Mouse (Mus musculus): ENCODE measurements around the gene Tcea2. TPM values are rescaled to one million over a fixed set of nuclear protein-coding genes. Genes with fewer than 3 reads are reported as not detected.
A peak's percentile ranks its signal among the peaks of the same experiment; 100 is the strongest.

The Tcea2 gene
- 10 to 100 TPM; 23.6 to 24.3 TPM for total RNA-seq (2021)
- long read RNA-seq, experiment 1, partial matches to known transcripts: 0 of 4 reads
- long read RNA-seq, experiment 1, other reads (novel, unspliced or antisense): 3 of 4 reads
- long read RNA-seq, experiment 2, partial matches to known transcripts: 0 of 10 reads
- long read RNA-seq, experiment 2, other reads (novel, unspliced or antisense): 6 of 10 reads

DNA sequence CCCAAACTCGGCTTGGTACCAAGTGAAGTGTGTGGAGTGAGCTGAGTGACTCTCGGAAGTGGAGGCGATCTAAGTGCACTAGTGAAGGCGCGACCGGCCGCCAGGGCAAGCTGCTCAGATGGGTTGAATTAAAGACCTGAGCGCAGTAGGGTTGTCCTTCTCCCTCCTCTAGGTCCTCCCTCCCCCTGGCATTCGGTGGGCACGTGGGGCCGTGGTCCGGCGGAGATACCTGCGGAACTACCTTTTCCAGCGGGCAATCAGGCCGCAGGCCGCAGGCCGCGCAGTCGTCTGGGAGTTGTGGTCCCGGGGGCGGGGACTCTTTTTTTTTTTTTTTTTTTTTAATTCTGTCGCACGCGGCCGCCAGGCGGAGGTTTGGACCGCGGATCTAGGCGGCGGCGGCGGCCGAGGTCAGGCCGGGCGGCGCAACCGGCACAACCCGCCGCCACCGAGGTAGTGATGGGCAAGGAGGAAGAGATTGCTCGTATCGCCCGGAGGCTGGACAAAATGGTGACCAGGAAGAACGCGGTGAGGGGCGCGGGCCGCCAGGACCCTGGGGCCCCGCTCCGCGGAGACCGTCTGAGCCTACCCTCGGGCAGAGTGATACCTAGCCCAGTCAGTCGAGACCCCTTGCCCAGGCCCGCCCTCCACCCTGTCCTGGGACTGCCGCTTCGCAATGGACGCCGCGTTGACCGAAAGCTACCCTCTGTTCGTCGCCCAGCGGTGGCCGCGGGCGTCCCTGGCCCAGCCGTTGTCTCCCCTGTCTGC, at the start of gene Tcea2:
Tcea2 (plus strand) TSS at position 360 of the 765 bp plus-strand sequence.
- peak; percentile 54 to 56 for DNase-seq (ENCODE audit: low spot score in 2 of 2)

DNA sequence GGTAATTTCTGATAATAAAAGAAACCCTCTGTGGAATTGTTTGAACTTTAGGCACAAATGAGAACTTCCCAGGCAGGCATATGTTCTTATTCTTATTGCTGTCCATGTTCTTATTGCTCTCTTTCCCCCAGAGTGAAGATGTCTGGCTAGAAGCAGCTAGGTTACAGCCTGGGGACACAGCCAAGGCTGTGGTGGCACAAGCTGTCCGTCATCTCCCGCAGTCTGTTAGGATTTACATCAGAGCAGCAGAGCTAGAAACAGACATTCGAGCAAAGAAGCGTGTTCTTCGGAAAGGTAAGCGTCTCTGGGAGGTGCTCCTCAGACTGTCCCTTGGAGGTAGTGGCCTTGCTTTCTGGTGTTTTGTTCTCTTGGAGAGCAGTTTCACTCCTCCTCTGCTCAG, 47.5 kb upstream of the Tcea2 start:
- DNase-seq (ENCODE audit: low spot score in 2 of 2): no peak

DNA sequence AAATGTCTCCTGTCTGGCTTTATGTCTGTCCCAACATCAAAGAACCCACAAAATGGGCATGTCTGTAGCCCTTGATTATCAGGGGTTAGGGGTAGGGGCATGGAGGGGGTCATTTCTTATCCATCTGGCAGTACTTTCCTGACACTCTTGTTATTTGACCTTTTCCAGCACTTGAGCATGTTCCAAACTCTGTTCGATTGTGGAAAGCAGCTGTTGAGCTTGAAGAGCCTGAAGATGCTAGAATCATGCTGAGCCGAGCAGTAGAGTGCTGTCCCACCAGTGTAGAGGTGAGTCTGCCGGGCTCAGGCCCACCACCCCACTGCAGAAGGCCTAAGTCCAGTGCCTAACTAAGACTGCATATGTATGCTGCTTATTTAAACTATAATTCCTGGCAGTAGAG, 44.2 kb upstream of the Tcea2 start:
- DNase-seq (ENCODE audit: low spot score in 2 of 2): no peak

DNA sequence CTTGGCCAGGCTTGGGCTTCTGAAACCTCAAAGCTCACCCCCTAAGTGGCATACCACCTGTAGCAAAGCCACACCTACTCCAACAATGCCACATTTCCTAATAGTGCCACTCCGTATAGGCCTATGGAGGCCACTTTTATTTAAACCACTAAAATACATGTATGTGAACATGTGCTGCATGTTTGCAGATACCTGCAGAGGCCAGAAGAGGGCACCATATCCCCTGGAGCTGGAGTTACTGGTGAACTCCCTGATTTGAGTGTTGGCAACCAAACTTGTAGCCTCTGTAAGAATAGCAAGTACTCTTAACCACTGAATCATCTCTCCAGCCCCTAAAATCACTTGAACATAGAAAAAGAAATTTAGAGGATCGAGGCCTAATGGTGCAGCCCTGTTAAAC, 35.7 kb upstream of the Tcea2 start:
- no peak for DNase-seq (ENCODE audit: low spot score in 2 of 2)

DNA sequence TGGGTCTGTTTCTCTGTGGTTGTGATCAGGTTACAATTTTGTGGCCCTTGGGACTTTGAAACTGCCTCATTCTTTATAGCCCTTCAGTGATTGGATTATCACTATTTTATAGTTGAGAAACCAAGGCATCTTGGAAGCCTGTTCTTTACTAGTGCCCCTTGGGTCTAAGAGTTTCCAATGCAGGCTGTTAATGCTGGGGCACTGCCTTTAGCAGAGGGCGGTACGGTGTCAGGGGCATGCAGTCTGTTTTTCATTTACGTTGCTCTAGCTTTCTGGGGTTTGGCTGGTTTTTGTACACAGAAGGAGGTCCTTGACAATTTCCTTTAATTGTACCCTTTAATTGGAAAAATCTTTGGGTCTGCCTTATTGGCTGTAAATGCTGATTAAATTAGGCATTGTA, 34.4 kb upstream of the Tcea2 start:
- no peak for DNase-seq (ENCODE audit: low spot score in 2 of 2)

DNA sequence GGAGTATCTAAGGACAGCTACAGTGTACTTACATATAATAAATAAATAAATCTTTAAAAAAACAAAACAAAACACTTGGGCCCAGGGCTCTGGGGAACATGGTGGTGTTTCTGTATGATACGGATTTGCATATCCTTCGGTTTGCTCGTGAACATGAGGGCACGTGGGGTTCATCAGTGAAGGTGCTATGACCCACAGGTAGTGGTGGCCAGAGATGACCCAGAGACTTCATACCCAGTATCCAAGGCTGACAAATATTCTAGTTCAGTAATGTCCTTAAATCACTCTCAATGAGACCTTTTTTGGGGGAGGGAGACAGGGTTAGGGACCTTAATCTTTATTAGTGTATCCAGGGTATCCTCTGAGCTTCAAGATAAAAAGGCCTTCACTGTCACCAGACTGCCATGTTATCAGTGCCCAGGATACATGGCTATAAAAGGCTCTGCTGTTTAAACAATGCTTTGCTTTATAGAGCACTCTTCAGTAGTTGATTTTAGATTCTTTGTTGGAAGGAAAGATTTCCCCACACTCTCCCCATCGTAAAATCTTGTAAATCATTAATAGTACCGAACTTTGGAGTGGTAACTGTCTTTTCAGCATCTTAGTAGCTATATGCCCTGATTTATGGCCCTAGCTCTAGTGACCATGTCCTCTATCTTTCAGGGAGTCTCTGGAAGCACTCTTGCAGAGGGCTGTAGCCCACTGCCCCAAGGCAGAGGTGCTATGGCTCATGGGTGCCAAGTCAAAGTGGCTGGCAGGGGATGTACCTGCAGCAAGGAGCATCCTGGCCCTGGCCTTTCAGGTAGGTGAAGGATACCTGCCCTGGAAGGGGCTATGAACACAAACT, 33.3 kb upstream of the Tcea2 start:
- DNase-seq (ENCODE audit: low spot score in 2 of 2): no peak

DNA sequence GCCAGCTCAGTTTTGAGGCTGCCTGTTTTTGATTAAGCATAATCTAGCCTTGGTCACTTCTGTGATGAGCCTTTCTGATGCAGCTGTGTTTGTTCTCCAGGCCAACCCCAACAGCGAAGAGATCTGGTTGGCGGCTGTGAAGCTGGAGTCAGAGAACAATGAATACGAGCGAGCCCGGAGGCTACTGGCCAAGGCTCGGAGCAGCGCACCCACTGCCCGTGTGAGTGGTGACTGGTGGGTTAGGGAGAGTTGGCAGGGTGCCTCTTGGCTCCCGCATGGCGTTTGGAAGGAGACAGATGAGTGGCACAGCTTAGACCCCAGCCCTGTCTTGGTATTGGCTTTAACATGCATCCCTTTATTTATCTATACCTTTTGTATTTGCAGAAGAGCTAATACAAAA, 31.2 kb upstream of the Tcea2 start:
- no peak for DNase-seq (ENCODE audit: low spot score in 2 of 2)

DNA sequence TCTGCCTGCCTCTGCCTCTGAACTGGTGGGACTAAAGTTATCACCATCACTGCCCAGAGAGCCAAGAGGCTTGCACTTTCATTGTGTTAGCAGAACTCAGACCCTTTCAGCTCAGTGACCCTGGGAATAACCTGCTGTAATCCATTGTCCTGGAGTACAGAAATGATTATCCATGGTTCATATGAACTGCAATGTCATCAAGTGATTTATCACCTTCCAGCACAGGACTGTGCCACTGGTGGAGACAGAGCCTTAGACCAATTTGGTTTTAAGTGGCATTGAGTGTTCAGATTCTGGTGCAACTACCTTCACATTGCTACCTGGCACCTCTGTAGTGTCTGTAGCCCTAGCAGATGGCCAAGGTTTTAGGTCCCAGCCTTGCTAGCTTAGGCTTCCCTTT, 27.0 kb upstream of the Tcea2 start:
- DNase-seq (ENCODE audit: low spot score in 2 of 2): no peak

DNA sequence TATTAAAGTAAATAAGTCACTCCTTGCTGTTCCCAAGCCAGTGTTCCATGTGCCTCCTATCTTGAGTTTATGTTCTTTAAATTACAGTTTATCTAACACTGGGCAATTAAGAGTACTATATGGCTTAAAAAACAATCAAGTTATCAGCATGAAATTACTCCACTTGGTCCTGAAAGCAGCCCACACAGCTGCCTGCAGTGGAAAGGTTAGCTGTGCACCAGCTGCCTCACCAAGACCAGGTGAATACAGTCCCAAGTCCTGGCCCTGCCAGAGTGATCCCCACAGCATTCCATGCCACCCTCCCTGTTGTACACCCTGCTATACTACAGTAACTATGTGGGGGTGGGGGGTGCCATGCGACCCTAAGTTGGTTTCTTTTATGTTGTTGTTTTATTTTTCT, 26.6 kb upstream of the Tcea2 start:
- no peak for DNase-seq (ENCODE audit: low spot score in 2 of 2)

DNA sequence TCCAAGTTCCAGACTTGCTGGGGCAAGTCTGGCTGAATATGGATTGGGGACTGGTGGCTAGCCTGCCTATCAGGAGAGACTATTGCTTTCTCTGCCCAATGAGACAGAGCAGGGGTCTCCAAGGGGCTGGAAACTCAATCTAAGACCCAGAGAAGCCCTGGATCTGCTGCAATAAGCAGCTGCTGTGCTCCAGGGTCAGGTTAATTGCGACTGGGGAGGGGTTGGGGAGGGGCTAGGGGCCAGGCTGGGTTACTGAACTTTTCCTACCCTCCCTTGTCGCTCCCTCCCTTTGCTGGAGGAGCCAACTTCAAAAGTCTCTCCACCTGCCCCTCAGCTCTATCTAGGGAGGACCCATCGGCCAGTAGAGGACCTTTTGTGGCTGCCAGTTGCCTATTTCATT, 23.4 kb upstream of the Tcea2 start, which contains the start of gene Gm29797:
Gm29797 (plus strand) TSS at position 301 of the 400 bp plus-strand sequence.
- DNase-seq (ENCODE audit: low spot score in 2 of 2): no peak

DNA sequence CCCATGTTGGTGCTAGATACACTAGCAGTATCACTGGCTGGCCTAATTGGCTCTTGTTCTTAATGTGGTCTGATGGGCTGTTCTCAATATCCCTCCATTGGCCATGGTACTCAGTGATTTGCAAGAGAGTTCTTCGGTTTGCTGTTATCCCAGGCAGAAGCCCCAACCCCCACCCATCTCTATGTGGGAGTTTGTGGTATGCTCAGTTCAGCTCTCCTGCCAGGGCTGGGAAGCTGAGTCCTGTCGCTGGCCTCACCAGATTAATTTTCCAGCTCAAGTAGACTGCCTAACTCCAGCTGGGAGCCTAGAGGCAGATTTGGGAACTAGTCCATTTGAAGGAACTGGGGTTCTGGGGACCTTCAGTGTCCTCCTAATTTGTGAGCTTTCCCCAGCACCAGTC, 22.7 kb upstream of the Tcea2 start:
- no peak for DNase-seq (ENCODE audit: low spot score in 2 of 2)

DNA sequence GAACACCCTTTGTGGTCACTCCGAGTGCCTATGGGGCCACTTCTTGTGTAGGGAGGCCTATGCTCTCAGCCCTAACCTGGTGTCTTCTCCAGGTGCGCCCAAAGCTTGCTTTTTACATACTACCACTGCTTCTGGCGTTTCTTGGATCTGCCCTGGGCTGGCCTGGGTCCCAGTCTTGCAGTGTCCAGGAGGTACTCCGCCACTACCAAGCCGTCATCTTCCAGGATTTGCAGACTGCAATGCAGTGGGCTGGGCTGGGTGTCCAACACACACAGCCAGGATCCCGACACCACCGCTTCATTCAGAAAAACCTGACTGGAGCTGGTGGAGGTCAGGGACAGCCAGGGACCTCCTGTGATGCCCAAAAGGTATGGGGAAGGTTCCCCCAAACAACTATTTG, 21.6 kb upstream of the Tcea2 start:
- DNase-seq (ENCODE audit: low spot score in 2 of 2): no peak

DNA sequence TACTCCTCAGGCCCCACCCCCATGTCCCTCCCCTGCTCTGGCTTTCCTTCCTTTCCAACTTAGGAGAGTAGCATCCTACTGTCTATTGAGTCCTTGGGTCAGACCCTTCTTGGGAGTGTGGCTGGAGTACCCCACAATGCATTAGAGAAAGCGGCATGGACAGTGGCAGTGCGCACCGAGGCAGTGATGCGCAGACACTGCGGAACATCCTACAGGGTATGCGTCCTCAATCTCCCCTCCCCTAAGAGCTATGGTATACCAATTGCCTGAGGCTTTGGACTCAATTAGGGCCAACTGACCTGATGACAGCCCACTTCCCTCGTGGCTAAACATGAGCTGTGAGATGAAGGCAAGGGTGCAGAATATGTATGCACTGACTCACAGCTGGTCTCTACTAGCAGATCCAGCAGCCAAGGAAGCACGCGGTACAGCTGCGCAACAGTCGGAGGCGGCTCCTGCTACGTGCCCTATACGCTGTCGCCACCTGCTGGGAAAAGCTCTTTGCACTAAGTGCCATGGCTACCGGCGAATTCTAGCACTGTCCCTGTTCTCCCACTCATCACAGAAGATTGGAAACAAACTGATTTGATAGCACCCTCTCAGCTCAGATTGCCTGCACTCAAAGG, 21.1 kb upstream of the Tcea2 start:
- DNase-seq (ENCODE audit: low spot score in 2 of 2): no peak

DNA sequence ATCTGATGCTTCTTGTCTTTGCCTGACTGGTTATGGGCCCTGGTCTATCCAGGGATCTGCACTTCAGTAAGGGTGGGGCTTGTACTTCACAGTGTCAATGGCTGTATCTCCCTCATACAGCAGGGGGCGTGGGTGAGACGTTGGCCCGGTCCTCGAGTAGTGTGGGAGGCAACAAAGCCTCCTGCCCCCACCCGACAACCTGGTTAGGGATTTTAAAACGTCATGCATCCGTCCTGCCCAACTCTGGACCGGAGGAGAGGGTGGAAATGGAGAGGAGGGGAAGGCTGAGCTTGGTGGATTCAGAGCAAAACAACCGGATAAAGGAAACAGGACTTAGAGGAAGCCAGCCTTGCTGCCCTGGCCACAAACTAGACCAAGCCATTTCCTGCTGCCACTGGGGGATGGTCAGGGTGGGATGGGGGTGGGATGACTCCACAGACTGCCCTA, 20.5 kb upstream of the Tcea2 start:
- peak; percentile 39 to 73 for DNase-seq (ENCODE audit: low spot score in 2 of 2)

DNA sequence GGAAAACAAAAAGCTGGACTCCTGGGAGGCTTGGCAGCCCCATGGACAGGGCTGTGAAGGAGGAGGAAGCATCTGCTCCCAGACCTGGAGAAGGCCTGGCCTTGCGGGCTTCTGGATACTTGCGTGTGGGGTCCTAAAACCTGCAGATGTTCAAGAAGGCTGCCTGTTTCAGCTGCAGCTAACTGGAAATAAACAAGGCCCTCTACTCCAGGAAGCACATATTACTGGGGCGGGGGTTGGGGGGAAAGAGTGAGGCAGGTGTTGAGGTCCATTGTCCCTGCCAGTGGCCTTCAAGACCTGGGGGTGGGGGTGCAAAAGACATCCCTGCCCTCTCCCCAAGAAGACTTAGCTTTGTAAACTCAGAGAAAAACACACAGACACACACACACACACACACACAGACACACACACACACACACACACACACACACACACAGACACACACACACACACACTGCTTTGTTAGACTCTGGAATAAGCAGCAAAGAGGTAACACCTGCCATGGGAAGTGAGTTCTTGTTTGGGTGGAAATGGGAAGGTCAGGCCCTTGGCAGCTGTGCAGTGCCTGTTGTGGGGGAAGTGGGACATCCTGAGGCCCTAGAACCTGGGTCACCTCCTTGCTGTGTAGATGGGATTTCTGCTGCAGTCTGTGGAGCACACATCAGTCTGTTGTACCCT, 17.4 kb upstream of the Tcea2 start:
- DNase-seq (ENCODE audit: low spot score in 2 of 2): no peak

DNA sequence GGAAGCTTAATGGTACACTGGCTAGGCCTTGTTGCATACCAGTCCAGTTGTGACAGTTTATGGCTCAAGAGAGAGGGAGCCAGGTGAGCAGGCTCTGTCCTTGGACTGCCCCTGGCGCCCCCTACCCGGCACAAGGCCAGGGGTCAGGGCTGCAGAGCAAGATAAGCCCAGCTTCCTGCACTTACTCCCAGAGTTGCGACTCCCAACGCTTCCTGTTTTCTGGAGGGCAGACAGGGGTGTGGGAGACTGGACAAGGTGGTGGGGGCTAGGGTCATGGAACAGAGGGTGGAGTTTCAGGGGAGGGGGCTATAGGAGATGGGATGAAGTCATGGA, 16.8 kb upstream of the Tcea2 start:
- DNase-seq (ENCODE audit: low spot score in 2 of 2): no peak

DNA sequence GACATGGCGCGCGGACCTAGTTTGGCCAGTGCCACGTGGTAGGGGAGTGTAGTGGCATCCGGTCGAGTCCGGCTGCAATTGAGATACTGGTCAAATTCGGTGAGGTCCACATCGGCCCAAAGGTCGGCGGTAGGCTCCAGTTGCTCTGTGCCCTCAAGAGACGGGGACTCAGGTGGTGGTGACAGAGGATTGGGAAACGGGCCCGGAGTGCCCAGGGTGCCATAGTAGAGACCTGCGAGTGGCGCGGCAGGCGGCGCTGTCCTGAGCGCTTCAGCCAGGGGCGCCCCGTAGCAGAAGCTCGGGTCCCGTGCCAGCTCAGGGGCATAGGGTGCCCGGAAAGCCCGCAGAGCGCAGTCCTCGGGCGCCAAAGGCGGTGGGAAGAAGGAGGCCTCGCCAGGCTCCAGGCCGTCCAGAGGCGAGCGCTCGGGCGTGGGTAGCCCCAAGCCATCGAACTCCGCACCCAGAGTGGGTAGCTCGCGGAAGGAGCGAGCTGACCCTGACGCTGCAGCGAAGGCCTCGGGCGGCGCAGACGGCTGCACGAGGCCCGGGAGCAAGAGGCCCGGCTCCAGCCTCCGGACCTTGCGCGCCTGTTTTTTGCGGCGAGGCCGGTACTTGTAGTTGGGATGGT, 9.7 kb upstream of the Tcea2 start:
- DNase-seq (ENCODE audit: low spot score in 2 of 2): no peak

DNA sequence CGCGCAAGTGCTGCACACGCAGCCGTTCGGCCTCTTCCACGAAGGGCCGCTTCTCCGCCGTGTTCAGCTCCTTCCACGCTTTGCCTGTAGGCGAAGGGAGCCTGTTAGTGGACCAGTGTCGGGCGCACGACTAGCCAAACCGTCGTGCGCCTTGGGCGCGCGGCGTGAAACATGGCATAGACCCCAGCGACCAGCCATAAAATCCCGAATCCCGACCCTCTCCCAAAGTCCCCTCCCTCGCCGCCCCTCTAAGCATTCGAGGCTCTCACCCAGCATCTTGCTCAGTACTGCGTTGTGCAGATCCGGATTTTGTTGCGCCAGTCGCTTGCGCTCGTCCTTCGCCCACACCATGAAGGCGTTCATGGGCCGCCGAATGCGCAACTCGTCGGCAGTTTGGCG, 9.2 kb upstream of the Tcea2 start:
- no peak for DNase-seq (ENCODE audit: low spot score in 2 of 2)

DNA sequence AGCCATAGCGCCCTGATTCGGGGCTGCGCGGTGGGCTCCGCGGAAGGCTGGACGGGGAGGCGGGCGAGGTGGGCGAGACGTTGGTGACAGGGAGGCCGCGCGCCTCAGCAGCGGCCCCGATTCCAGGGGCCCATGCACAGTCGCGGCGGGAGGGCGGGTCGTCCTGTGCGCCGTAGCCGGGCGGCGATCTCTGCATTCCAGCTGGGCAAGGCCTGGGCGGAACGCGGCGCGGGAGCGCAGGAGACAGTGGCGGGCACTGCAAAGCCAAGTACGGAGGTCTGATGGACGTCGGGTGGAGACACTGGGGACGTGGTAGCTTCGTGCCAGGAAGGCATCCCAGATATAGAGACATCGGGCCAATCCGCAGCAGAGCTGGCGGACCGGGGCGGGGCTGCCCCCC, 8.8 kb upstream of the Tcea2 start, which contains the start of gene Sox18:
Sox18 (minus strand) TSS at position 315 of the 400 bp plus-strand sequence.
- DNase-seq (ENCODE audit: low spot score in 2 of 2): no peak

DNA sequence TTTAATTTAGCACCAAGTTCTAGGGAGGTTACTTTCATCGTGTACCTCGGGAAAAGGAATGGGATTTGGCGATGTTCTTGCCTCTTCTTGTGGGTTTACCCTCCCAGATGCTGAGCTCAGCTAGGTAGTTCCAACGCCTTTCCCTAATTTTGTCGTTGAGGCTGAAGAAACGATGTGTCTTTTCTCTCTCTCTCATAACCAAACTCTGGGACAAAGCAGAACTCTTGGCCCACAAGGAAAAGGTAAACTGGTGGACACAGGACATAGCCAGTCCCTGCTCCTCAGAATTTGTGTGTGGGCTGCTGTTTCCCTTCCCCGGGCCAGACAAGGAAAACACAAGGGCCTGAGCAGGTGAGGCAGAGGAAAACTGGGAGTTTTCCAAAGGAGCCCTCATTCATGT, 8.1 kb upstream of the Tcea2 start:
- DNase-seq (ENCODE audit: low spot score in 2 of 2): no peak

DNA sequence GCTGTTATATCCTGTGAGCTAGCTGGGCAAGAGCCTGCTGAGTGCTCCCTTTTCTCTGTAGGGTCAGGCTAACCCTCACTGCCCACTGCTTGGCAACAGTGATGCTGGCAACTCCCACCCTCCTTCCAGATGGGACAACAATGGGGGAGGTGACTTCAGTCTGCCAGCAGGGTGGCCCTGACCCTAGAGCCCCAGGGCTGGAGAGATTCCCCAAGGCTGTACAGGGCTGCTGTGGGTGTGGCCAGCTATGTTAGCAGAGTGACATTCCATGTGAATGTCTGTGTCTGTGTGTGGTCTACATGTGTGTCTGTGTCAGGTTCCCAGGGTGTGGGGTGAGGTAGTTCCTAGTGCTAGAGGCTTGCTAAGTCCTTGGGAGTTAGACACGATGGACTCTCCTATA, 6.6 kb upstream of the Tcea2 start:
- DNase-seq (ENCODE audit: low spot score in 2 of 2): no peak

Measured in adrenal gland, postnatal 4 days (tissue).